Mouse (Mus musculus) ES-E14 (cell line): ENCODE results near the gene Defb25.

ENCODE experiments used
- CHD2 ChIP-seq: IDR thresholded peaks from 2 replicates; pipeline ENCODE4 v1.6.1; 2014; ENCODE audit warnings: mild to moderate bottlenecking, low read depth, low read length, inconsistent platforms
- HCFC1 ChIP-seq: IDR thresholded peaks from 2 replicates; pipeline ENCODE4 v1.6.1; 2012; ENCODE audit warnings: low read length, inconsistent platforms, borderline replicate concordance; ENCODE audit not compliant: insufficient read depth
- MAFK ChIP-seq: IDR thresholded peaks from 2 replicates; pipeline ENCODE4 v1.6.1; 2014; ENCODE audit warnings: mild to moderate bottlenecking, low read depth, low read length, inconsistent platforms; ENCODE audit not compliant: insufficient read depth

DNA sequence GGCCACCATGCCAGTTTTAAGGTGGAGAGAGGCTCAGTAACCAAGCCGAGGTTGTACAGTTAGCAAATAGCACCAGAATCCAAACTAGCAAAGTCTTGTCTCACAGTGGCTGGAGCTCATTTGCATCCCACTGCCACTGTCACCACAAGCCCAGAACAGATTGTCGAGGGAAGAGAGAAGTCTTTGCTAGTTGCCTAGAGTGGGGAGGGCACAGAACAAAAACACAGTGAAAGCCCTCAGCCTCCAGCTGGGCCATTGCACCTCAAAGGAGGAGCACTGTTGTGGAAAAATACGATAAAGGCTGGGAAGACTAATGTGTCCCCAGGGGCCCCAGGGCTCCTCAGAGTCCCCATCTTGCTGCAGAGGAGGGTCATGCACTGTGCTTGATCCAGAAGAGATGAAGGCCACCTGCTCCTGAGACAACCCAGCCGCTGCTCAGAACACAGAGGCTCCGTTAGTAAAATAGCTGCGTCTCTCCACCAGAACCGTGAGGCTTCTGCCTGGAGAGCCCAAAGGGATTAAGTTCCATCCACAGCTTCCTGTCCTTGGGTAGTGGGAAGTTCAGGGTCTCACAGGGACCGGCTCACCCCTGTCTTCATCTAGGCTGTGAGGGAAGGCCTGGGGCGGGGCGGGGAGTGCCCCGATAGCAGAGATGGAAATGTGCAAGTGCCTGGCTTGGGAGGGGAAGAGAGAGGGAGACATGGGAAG lies 16.7 kb upstream of the Defb25 start:
- TF ChIP-seq CHD2 (no peak), HCFC1 (no peak), MAFK (no peak)
